Mouse (Mus musculus) forebrain, embryonic 13.5 days (tissue): ENCODE measurements around the gene Dync2li1. TPM values are rescaled to one million over a fixed set of nuclear protein-coding genes. Genes with fewer than 3 reads are reported as not detected.

ENCODE experiments used
- ATAC-seq: fragments of 200-750 bp; cut with Nextera tagmentation; 2 replicates; pipeline ENCODE4 v1.8.0; 2017
- H3K27ac ChIP-seq: fragments of 300-500 bp; sonication (generic); 2 replicates; pipeline ENCODE4 v1.5.1; 2015; ENCODE audit warnings: inconsistent platforms, mild to moderate bottlenecking, moderate library complexity
- H3K27me3 ChIP-seq: fragments of 300-500 bp; sonication (generic); 2 replicates; pipeline ENCODE4 v1.6.1; 2015; ENCODE audit warnings: mild to moderate bottlenecking, inconsistent platforms
- H3K36me3 ChIP-seq: fragments of 300-500 bp; sonication (generic); 2 replicates; pipeline ENCODE4 v1.6.1; 2015; ENCODE audit warnings: mild to moderate bottlenecking, inconsistent platforms; ENCODE audit not compliant: poor library complexity, severe bottlenecking
- H3K4me1 ChIP-seq: fragments of 300-500 bp; sonication (generic); 2 replicates; pipeline ENCODE4 v1.6.1; 2015; ENCODE audit warnings: inconsistent platforms
- H3K4me2 ChIP-seq: fragments of 300-500 bp; sonication (generic); 2 replicates; pipeline ENCODE4 v1.6.1; 2015; ENCODE audit warnings: inconsistent platforms, mild to moderate bottlenecking, moderate library complexity
- H3K4me3 ChIP-seq: fragments of 300-500 bp; sonication (generic); 2 replicates; pipeline ENCODE4 v1.5.1; 2015; ENCODE audit warnings: mild to moderate bottlenecking, inconsistent platforms
- H3K9ac ChIP-seq: fragments of 300-500 bp; sonication (generic); 2 replicates; pipeline ENCODE4 v1.6.1; 2015; ENCODE audit warnings: mild to moderate bottlenecking, inconsistent platforms
- H3K9me3 ChIP-seq: fragments of 300-500 bp; sonication (generic); replicated peaks from 2 replicates; pipeline ENCODE4 v1.6.1; 2016; ENCODE audit warnings: inconsistent platforms
- WGBS: fragments of 180-500 bp; shearing (Covaris S2); methylation state at CpG from one replicate; pipeline ENCODE4 v1.1.7; 2015; 5-methylcytosine and 5-hydroxymethylcytosine counted together
- polyA plus RNA-seq: library from polyadenylated mRNA; unstranded; fragments of >200 nt; fragmentation: Nextera tagmentation; extraction: Ambion mirVana; gene quantifications from 2 replicates; pipeline ENCODE4 v1.2.1, GENCODE M21; 2015

Dync2li1 gene
- polyA plus RNA-seq, 1 experiment from 2014 or later, result 30.6 TPM

DNA sequence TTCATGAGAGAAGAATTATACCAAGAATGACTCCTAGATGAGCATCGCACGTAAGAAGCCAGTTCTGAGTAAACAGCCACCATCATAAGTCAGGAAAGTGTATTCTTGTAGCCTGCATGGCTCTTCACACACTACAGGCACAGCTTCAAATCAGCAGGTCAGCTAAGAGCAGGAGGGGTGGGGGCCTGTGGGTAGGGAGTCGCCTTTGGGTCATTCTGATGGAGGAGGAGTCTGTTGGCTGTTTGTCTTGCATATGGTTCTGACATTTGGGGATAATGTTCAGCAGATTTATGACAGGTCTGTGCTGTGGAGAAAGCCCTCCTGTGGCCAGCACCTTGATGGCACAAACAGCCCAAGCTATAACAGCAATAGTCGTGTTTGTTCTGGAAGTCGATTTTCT lies 29.9 kb downstream of the Dync2li1 start:
- Histone ChIP-seq H3K4me1 (0 out of 2 replicates have a peak, but pooled peaks cover 6% of the 10 kb centered on the region), H3K9ac (no peak overlapping the region; the same call in 1 of the 2 replicates), H3K27ac (0 out of 2 replicates have a peak overlapping the region, but pooled peaks have one; percentile 10), H3K36me3 (peaks cover 9% of the 10 kb centered on the region; the same call in 1 of the 2 replicates), H3K4me3 (no peak overlapping the region), H3K9me3 (no peaks in the 10 kb centered on the region), H3K4me2 (no peak overlapping the region), H3K27me3 (no peaks in the 10 kb centered on the region)
- 73% methylated on average over 5 of the region's 5 CpGs for WGBS
- no peak for ATAC-seq

DNA sequence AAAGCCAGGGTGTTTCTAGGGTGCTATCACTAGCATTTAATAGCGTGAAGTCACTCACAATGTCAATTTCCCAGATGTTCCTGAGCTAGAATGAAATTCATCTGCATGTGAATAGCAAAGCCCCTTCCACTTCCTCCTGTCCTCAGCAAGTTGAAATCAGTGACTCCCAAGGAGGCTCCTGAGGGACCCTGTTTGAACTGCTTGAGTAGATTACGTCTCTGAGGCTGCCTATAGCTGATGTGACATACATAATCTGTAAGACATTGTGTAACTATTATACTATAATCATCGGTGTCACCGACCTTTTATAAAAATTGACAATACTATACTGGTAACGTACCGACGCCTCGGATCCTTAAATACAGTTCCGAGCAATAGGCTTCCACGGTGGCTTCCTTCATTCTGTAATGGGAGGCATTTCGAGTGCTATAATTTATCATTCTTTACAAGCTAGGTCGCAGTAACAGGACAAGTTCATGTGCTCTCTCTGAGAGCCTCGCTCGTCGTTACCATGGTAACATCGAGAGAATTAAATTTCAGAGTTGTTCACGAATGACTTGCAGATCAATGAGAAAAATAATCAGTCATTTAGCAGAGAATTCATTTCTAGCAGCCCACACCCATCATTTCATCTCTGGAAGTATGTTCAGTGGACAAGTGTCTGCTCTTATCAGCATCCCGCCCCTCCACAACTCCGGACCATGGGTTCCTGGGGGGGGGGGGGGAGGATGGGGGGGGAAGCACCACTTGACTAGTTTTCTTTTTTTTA lies 30.5 kb downstream of the Dync2li1 start:
- no peak overlapping the region for H3K4me3 ChIP-seq
- no peaks in the 10 kb centered on the region for H3K9me3 ChIP-seq
- 0 out of 2 replicates have a peak, but pooled peaks cover 6% of the 10 kb centered on the region for H3K4me1 ChIP-seq
- H3K27me3 ChIP-seq, result no peaks in the 10 kb centered on the region
- H3K9ac ChIP-seq, result no peak overlapping the region
- H3K27ac ChIP-seq, result peak overlapping the region; percentile 10; the same call in 1 of the 2 replicates
- no peak overlapping the region for H3K4me2 ChIP-seq
- 71% methylated on average over 18 of the region's 19 CpGs for WGBS
- ATAC-seq, result peak; percentile 57; the same call in 1 of the 2 replicates
- H3K36me3 ChIP-seq, result 0 out of 2 replicates have a peak, but pooled peaks cover 4% of the 10 kb centered on the region

DNA sequence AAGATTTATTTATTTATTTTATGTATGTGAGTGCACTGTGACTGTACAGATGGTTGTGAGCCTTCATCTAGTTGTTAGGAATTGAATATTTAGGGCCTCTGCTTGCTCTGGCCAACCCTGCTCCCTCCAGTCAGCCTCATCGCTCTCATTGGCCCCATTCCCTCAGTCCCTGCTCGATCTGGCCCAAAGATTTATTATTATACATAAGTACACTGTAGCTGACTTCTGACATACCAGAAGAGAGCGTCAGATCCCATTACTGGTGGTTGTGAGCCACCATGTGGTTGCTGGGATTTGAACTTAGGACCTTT lies 31.1 kb downstream of the Dync2li1 start:
- Histone ChIP-seq H3K27ac (no peak overlapping the region), H3K36me3 (no peaks in the 10 kb centered on the region), H3K9me3 (no peaks in the 10 kb centered on the region), H3K4me1 (0 out of 2 replicates have a peak, but pooled peaks cover 6% of the 10 kb centered on the region), H3K4me2 (no peak overlapping the region), H3K9ac (no peak overlapping the region), H3K4me3 (no peak overlapping the region), H3K27me3 (no peaks in the 10 kb centered on the region)
- 95% methylated on average over 3 of the region's 3 CpGs for WGBS
- ATAC-seq, result no peak

DNA sequence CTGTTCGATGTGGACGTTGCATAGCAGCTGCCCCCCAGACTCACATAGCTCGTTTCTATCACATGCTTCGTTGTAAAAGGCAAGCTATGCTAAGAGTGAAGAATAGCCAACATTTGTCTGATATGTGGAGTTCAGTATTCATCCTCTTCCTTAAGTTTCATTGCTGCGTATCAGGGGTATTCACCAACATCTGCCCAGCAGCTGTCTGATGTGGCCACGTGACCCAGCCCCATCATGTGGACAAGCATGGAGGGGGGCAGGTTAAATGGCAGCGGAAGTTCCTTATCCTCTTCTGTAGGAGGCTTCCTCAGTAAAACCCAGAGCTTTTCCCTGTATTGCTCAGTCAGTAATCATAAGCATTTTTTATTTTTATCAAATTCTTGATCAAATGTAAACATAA lies 31.5 kb downstream of the Dync2li1 start:
- Histone ChIP-seq H3K9me3 (no peaks in the 10 kb centered on the region), H3K9ac (no peak overlapping the region), H3K4me1 (0 out of 2 replicates have a peak, but pooled peaks cover 6% of the 10 kb centered on the region), H3K4me2 (no peak overlapping the region), H3K36me3 (no peaks in the 10 kb centered on the region), H3K27ac (no peak overlapping the region), H3K27me3 (no peaks in the 10 kb centered on the region), H3K4me3 (no peak overlapping the region)
- ATAC-seq, result no peak
- WGBS, result 86% methylated on average over 7 of the region's 7 CpGs

DNA sequence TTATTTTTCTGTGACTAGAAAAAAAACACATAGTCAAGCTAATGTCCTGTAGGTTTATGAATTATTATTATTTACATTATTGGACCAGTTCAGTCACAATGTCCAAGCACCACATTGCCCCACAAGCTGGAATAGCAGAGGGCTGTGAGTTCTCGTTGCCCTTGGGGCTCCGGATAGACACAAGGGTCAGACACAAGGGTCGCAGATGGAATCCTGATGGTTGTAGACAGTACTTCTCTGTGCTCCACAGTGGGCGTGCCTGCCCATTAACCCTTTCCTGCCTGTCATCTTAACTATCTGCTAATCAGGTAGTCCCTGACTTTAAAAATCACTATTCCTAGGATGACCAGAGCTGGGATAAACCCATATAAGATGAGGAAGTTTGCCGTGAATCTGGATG lies 31.9 kb downstream of the Dync2li1 start:
- H3K4me3 ChIP-seq, result no peak overlapping the region
- WGBS, result 52% methylated on average over 5 of the region's 5 CpGs
- no peak for ATAC-seq
- H3K27me3 ChIP-seq, result no peaks in the 10 kb centered on the region
- H3K4me1 ChIP-seq, result 0 out of 2 replicates have a peak, but pooled peaks cover 6% of the 10 kb centered on the region
- no peak overlapping the region for H3K9ac ChIP-seq
- H3K4me2 ChIP-seq, result no peak overlapping the region
- no peak overlapping the region for H3K27ac ChIP-seq
- no peaks in the 10 kb centered on the region for H3K36me3 ChIP-seq
- no peaks in the 10 kb centered on the region for H3K9me3 ChIP-seq

DNA sequence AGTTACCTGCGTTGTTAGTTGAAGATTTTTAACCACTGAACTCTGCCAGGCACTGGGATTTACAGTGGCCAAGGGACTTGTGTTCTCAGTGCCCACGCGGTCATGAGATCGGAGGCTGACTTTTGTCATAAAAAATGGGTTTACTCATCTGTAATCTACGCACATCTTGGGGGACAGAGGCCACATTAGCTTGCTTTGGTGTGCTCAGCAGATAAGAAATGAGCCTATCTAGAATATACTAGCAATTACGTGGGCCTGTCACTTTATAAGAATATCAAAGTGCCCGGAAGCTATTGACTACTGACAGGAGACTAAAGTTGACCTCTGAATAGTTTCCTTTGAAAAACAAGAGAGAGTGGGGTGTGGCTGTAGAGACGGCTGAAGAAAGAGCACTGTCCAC lies 32.7 kb downstream of the Dync2li1 start:
- H3K36me3 ChIP-seq, result no peaks in the 10 kb centered on the region
- ATAC-seq, result no peak

DNA sequence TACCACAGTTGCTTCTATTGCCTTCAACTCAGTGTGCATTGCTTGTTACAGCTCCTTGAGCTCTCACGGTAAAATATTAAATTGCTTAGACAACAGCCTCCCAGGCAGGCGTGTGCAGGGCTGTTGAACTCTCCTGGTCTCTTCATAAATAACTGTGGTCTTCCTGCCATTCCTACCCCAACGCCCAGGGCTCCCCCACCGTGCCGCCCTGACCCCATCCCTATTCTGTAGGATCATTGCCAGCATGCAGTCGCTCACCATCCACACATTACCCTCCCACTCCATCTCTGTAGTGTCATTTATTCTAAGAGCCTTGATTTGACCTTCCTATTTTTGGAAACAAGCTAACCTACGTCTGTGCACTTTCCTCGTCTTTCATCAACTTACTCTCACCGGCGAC lies 38.8 kb downstream of the Dync2li1 start:
- no peak for ATAC-seq
- no peaks in the 10 kb centered on the region for H3K36me3 ChIP-seq
- WGBS, result 64% methylated on average over 10 of the region's 10 CpGs
- no peak overlapping the region for H3K9ac ChIP-seq
- no peaks in the 10 kb centered on the region for H3K27me3 ChIP-seq
- no peak overlapping the region for H3K27ac ChIP-seq
- no peak overlapping the region for H3K4me2 ChIP-seq
- no peaks in the 10 kb centered on the region for H3K4me1 ChIP-seq
- H3K4me3 ChIP-seq, result no peak overlapping the region
- H3K9me3 ChIP-seq, result no peaks in the 10 kb centered on the region

More for the DNA sequence above, 32.7 kb downstream of the Dync2li1 start:
- H3K4me3 ChIP-seq, result no peak overlapping the region
- no peaks in the 10 kb centered on the region for H3K27me3 ChIP-seq
- H3K27ac ChIP-seq, result no peak overlapping the region
- no peak overlapping the region for H3K9ac ChIP-seq
- 83% methylated on average over 8 of the region's 8 CpGs for WGBS
- no peaks in the 10 kb centered on the region for H3K9me3 ChIP-seq
- no peak overlapping the region for H3K4me2 ChIP-seq
- H3K4me1 ChIP-seq, result 0 out of 2 replicates have a peak, but pooled peaks cover 6% of the 10 kb centered on the region

DNA sequence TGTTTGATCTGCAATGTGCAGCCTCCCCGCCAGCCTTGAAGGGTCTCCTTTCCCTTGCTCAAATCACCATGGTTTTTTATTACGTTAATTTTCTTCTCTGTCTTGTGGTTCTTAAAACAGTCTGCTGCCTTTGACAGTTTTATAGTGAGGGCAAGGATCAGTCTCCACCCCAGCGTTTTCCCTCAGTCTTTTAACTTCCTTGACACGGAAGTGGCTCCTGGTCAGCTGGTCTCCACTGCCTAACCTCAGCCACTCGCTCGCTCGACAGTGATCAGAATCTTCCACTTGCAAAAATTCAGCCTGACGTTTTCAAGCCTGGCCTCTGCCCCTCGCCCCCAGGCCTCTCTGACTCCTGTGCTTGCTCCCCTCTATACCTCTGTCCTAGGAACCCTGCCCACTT lies 39.4 kb downstream of the Dync2li1 start:
- 66% methylated on average over 9 of the region's 9 CpGs for WGBS
- Histone ChIP-seq H3K4me3 (no peak overlapping the region), H3K27ac (no peak overlapping the region), H3K9me3 (no peaks in the 10 kb centered on the region), H3K27me3 (no peaks in the 10 kb centered on the region), H3K4me1 (no peaks in the 10 kb centered on the region), H3K4me2 (no peak overlapping the region), H3K36me3 (no peaks in the 10 kb centered on the region), H3K9ac (no peak overlapping the region)
- ATAC-seq, result no peak

DNA sequence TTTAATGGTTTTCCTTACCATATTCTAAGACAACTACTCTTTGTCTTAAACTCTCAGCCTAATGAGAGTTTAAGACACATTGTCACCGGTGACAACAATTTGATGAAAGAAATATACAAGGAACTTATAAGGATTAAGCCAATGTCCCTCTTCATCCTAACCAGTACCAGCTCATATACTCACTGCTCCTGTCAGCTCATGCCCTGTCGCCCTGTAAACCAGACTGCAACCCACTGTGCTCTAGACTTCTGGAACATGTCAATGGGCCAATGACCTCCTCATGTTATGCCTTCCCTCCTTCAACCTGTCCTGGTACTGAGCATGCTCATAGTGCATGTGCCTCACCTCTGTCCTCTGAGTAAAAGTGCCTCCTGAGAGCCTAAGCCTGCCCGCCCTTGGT lies 41.6 kb downstream of the Dync2li1 start:
- H3K4me2 ChIP-seq, result no peak overlapping the region
- H3K36me3 ChIP-seq, result no peaks in the 10 kb centered on the region
- no peak overlapping the region for H3K9ac ChIP-seq
- H3K4me1 ChIP-seq, result no peaks in the 10 kb centered on the region
- no peaks in the 10 kb centered on the region for H3K9me3 ChIP-seq
- no peak overlapping the region for H3K4me3 ChIP-seq
- no peak for ATAC-seq
- no peaks in the 10 kb centered on the region for H3K27me3 ChIP-seq
- WGBS, result 90% methylated on average over 3 of the region's 3 CpGs
- no peak overlapping the region for H3K27ac ChIP-seq

DNA sequence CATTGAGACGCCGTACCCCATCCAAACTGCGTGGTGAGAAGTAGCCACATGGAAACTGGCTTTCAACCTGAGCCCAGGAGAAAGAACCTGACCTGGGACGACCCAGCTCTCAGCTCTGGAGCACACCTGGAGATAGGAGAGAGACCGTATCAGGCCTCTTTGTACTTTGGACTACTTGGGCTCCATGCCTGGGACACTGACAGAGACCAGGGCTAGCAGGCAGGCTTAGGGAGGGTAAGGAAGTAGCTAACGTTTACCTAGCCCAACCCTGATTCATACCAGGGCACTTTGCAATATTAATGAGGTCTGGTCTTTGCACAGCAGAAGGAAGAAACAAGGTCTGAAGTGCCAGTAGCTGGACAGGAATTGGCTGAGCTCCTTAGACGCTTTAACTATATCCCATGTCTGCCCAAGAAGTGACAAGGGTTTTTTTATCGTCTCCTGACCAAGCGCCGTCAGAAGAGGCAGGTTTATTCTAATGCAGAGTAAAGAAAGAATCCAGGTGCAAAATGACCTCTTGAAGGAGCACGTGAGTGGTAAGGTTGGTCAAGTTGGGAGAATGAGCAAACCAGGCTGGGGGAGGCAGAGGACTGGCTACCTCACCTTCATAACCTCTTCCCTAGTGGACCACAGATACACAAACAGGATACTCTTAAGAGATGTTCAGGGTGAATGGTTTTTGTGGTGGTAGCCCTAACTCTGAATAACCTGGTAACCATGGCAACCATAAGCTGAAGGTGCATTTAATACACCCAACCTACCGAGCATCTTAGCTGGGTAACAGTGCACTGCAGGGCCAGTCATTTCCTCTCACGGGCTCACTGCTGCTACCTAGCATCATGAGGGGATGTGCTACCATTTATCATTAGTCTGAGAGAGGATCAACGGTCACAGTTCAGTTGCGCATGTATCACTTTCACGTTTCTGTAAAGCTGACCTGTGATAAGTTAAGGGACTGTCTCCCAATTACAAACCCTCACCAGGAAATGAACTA lies 46.4 kb downstream of the Dync2li1 start:
- WGBS, result 76% methylated on average over 16 of the region's 16 CpGs
- Histone ChIP-seq H3K27me3 (peaks cover 29% of the 10 kb centered on the region), H3K4me3 (no peak overlapping the region), H3K9ac (no peak overlapping the region), H3K27ac (no peak overlapping the region), H3K9me3 (no peaks in the 10 kb centered on the region), H3K4me1 (peaks cover 13% of the 10 kb centered on the region), H3K36me3 (no peaks in the 10 kb centered on the region), H3K4me2 (no peak overlapping the region)
- ATAC-seq, result no peak

DNA sequence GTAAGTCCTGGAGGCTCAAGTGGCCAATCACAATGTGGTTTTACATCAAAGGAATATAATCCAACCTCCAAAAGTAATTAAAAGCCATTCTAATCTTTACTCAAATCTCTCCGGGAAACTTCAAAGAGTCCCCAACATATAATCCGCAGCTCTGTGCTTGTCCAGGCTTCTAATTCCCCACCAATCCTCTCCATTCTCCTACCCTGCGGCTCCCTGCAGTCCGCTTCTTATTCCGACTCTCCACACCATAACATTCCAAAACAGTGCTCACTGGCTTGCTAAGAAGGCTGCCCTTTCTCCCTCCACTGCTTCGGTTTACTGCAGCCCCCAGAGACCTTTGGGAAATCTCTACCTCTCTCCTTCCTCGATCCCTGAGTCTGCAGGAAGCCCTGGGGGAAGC lies 47.8 kb downstream of the Dync2li1 start:
- H3K4me2 ChIP-seq, result no peak overlapping the region
- H3K9me3 ChIP-seq, result no peaks in the 10 kb centered on the region
- no peak overlapping the region for H3K27ac ChIP-seq
- H3K4me3 ChIP-seq, result no peak overlapping the region
- ATAC-seq, result no peak
- no peak overlapping the region for H3K9ac ChIP-seq
- H3K36me3 ChIP-seq, result no peaks in the 10 kb centered on the region
- H3K27me3 ChIP-seq, result peaks cover 29% of the 10 kb centered on the region
- 3% methylated on average over 7 of the region's 7 CpGs for WGBS
- peaks cover 13% of the 10 kb centered on the region for H3K4me1 ChIP-seq

DNA sequence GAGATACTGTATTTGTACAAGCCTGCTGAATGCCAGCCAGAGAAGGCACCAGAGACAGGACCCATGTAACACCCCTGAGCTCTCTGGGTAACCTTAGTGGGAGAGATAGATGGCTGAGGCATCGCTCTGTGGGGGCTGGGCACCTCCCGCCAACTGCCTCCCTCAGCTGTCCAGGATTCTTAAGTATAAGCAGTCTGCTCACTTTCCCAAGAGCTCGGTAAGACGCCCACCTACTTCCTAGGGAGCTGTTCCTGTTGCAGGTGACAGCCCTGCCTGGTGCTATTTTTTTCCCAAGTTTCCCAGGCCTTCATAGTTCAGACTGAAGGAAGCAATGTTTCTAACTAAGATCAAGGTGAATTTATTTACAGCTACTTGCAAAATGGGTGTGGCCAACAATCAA lies 48.9 kb downstream of the Dync2li1 start:
- Histone ChIP-seq H3K4me1 (peaks cover 13% of the 10 kb centered on the region), H3K27me3 (peaks cover 29% of the 10 kb centered on the region), H3K27ac (no peak overlapping the region), H3K9ac (no peak overlapping the region), H3K4me2 (no peak overlapping the region; the same call in 1 of the 2 replicates), H3K36me3 (no peaks in the 10 kb centered on the region), H3K9me3 (no peaks in the 10 kb centered on the region), H3K4me3 (no peak overlapping the region)
- no peak for ATAC-seq
- 70% methylated on average over 4 of the region's 4 CpGs for WGBS
